Mouse (Mus musculus): ENCODE results near the gene Dysf. TPM values are rescaled to one million over a fixed set of nuclear protein-coding genes. Genes with fewer than 3 reads are reported as not detected.
"Not testable (repeated sequence)": the region's sequence is repeated elsewhere in the genome, so short reads cannot be mapped to it uniquely, and the experiment has no call there.

Dysf gene
- polyA plus RNA-seq (2015; fragmentation: Nextera tagmentation; extraction: Ambion mirVana), result 2.4 and 2.9 TPM in 2 replicates

- peaks cover 19% of the 10 kb centered on the region for H3K27me3 ChIP-seq
- H3K9ac ChIP-seq, result peak within 1 kb of the TSS; percentile 70
- H3K4me1 ChIP-seq (replicated peaks), result peaks cover 29% of the 10 kb centered on the region
- ATAC-seq (ENCODE audit: low FRiP score), result peak; percentile 59; the same call in 1 of the 2 replicates
- H3K36me3 ChIP-seq, result no peaks in the 10 kb centered on the region
- no peak within 1 kb of the TSS for H3K27ac ChIP-seq
- H3K4me2 ChIP-seq, result peak within 1 kb of the TSS; percentile 85
- H3K9me3 ChIP-seq, result no peaks in the 10 kb centered on the region
- H3K4me3 ChIP-seq, result peak within 1 kb of the TSS; percentile 42
- under 1% methylated on average over 41 of the region's 41 CpGs for WGBS
Measured at GRCm38 (mm10) chr6:84008363-84009171, at the start of gene Dysf. TSS of gene Dysf (plus strand) at chr6:84008590.

DNA sequence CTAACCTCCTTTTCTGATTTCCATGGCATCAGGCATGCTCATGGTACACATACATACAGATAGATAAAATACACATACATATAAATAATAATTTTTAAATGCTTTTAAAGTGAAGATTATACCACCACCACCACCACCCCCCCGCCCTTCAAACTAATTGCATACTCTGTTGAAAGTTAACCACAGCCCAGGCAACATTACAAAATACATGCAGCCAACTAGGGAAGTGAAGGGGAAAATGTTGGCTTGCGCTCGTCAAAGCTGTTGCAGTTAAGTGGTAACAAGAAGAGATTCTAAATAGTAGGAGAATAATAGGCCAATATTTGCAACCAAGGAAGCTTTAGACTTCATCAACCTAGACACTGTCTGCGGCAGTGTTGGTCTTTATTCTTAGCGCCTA lies 20.7 kb upstream of the Dysf start:
- Histone ChIP-seq H3K4me2 (no peak overlapping the region), H3K4me3 (no peak overlapping the region), H3K27ac (no peak overlapping the region), H3K9ac (no peak overlapping the region), H3K27me3 (no peaks in the 10 kb centered on the region), H3K4me1 (replicated peaks) (no peaks in the 10 kb centered on the region), H3K36me3 (peaks cover 53% of the 10 kb centered on the region), H3K9me3 (no peaks in the 10 kb centered on the region)
- WGBS, result 96% methylated on average over 5 of the region's 5 CpGs
- no peak for ATAC-seq (ENCODE audit: low FRiP score)

- ATAC-seq (ENCODE audit: low FRiP score), result no peak
- H3K4me3 ChIP-seq, result no peak overlapping the region
- 71% methylated on average over 1 of the region's 1 CpGs for WGBS
- no peak overlapping the region for H3K9ac ChIP-seq
- H3K4me2 ChIP-seq, result no peak overlapping the region
- no peak overlapping the region for H3K27ac ChIP-seq
- H3K36me3 ChIP-seq, result peaks cover 23% of the 10 kb centered on the region
- no peaks in the 10 kb centered on the region for H3K9me3 ChIP-seq
- H3K27me3 ChIP-seq, result no peaks in the 10 kb centered on the region
- H3K4me1 ChIP-seq (replicated peaks), result no peaks in the 10 kb centered on the region
Measured at GRCm38 (mm10) chr6:84002716-84003115, 5.7 kb upstream of the Dysf start.

DNA sequence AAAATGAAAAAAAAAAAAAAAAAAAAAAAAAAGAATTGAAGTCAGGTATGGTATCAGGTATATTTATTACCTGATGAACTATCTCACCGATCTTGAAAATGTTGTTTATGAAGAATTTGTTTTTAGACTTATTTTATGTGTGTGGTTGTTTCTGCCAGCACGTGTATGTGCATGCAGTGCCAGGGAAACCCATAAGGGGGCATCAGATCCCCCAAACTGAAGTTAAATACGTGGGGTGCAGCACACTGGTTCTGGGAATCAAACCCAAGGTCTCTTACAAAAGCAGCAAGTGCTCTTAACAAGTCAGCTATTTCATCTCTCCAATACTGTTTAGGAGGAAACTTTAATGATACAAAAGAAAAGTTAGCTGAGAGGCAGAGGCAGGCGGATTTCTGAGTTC lies 4.1 kb upstream of the Dysf start:
- Histone ChIP-seq H3K4me2 (no peak overlapping the region), H3K4me3 (no peak overlapping the region), H3K9ac (no peak overlapping the region), H3K36me3 (peaks cover 8% of the 10 kb centered on the region), H3K27ac (no peak overlapping the region), H3K9me3 (no peaks in the 10 kb centered on the region), H3K27me3 (peaks cover 12% of the 10 kb centered on the region), H3K4me1 (replicated peaks) (peaks cover 13% of the 10 kb centered on the region)
- no peak for ATAC-seq (ENCODE audit: low FRiP score)
- WGBS, result 90% methylated on average over 4 of the region's 4 CpGs

GRCm38 (mm10) chr6:84009172-84009872 lies 932 bp downstream of the Dysf start:
- H3K36me3 ChIP-seq, result no peaks in the 10 kb centered on the region
- H3K27me3 ChIP-seq, result peaks cover 19% of the 10 kb centered on the region
- ATAC-seq (ENCODE audit: low FRiP score), result no peak
- H3K4me2 ChIP-seq, result peak overlapping the region; percentile 85
- H3K4me1 ChIP-seq (replicated peaks), result peaks cover 29% of the 10 kb centered on the region
- no peak overlapping the region for H3K27ac ChIP-seq
- WGBS, result 26% methylated on average over 8 of the region's 8 CpGs
- H3K9me3 ChIP-seq, result no peaks in the 10 kb centered on the region
- peak overlapping the region; percentile 70 for H3K9ac ChIP-seq
- peak overlapping the region; percentile 42 for H3K4me3 ChIP-seq

DNA sequence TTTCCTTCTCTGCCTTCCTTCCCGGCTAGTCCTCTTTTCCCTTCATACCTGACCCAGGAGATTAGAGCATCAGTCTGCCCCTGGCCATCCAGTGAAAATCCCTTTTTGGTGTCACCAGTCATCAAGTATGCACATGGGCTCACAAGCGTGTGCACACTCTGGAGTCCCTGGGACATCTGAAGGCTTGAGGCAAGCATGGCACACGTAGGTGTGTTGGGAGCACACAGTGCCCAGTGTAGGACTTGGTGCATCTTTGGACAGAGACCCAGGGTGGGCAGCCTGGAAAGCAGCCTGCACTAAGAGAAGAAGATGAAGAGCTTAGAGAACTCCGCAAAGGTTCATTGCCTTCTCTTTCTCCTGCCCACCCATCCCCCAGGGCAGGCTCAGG lies 1.5 kb downstream of the Dysf start:
- Histone ChIP-seq H3K27ac (no peak overlapping the region; the same call in 1 of the 2 replicates), H3K9me3 (no peaks in the 10 kb centered on the region), H3K4me2 (no peak overlapping the region; the same call in 1 of the 2 replicates), H3K9ac (no peak overlapping the region), H3K4me3 (no peak overlapping the region), H3K27me3 (peaks cover 19% of the 10 kb centered on the region), H3K36me3 (no peaks in the 10 kb centered on the region), H3K4me1 (replicated peaks) (peaks cover 29% of the 10 kb centered on the region)
- WGBS, result 30% methylated on average over 4 of the region's 4 CpGs
- peak; percentile 61 for ATAC-seq (ENCODE audit: low FRiP score)

- peak; percentile 63 for ATAC-seq (ENCODE audit: low FRiP score)
- Histone ChIP-seq H3K9me3 (no peaks in the 10 kb centered on the region), H3K36me3 (no peaks in the 10 kb centered on the region), H3K27me3 (peaks cover 19% of the 10 kb centered on the region), H3K27ac (peak overlapping the region; percentile 30), H3K4me3 (no peak overlapping the region), H3K9ac (0 out of 2 replicates have a peak overlapping the region, but pooled peaks have one; percentile 19), H3K4me1 (replicated peaks) (peaks cover 29% of the 10 kb centered on the region), H3K4me2 (peak overlapping the region; percentile 11; the same call in 1 of the 2 replicates)
- WGBS, result 27% methylated on average over 8 of the region's 8 CpGs
Measured at GRCm38 (mm10) chr6:84010303-84011225, 2.2 kb downstream of the Dysf start.

DNA sequence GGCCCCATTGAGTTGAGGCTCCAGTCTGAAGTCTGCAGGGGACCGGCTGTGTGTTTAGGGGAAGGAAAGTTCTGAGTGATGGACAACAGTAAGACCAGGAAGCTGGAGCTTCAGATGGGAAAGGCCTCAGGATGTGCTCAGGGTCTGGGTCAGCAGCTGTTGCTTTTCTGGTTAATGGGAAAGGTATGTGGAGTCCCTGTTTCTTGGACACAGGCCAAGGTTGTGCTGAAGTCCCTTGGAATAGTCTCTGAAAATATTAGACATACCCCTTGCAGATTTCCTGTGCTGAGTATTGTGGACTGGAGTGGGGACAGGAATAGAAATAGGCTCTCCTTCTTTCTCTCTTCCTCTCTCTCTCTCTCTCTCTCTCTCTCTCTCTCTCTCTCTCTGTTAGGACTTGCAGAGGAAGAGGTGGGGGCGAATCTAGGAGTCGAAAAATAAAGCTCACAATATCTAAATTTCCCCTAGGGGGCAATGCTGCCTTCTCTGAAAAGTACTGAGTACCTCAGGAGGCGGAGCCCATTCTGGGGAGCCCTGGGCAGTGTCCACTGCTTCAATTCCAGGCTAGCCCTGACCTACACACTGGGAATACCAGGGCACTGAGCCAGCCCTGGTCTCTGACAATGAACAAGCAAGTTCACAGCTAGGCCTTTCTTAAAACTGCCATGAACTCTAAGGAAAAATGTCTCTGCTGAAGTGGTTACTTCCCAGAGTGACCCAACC lies 6.7 kb downstream of the Dysf start:
- not testable (repeated sequence) for H3K9me3 ChIP-seq; H3K4me3 ChIP-seq; H3K4me2 ChIP-seq; H3K36me3 ChIP-seq; ATAC-seq (ENCODE audit: low FRiP score); H3K9ac ChIP-seq; H3K27ac ChIP-seq
- peaks cover 23% of the 10 kb centered on the region for H3K27me3 ChIP-seq
- H3K4me1 ChIP-seq (replicated peaks), result peaks cover 18% of the 10 kb centered on the region
- WGBS, result 70% methylated on average over 4 of the region's 4 CpGs

DNA sequence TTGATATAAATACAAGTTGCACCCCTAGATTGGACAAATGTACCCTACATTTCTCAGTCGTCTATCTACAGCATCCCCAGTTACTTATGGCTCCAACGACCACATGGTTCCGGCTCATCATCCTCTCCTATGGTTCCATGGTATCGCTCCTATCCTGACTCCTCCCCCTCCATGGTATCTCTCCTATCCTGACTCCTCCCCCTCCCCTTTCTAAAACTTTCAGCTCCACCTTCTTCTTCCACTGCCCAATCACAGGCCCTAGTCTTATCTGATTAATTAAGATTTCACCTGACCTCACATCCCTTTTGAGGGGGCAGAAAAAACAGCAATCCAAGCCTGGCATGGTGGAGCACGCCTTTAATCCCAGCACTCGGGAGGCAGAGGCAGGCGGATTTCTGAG lies 8.5 kb downstream of the Dysf start:
- Histone ChIP-seq H3K4me3 (no peak overlapping the region), H3K27me3 (peaks cover 27% of the 10 kb centered on the region), H3K9ac (no peak overlapping the region), H3K36me3 (no peaks in the 10 kb centered on the region), H3K9me3 (no peaks in the 10 kb centered on the region), H3K4me1 (replicated peaks) (peaks cover 10% of the 10 kb centered on the region), H3K4me2 (no peak overlapping the region), H3K27ac (no peak overlapping the region)
- WGBS, result 89% methylated on average over 7 of the region's 7 CpGs
- ATAC-seq (ENCODE audit: low FRiP score), result no peak

DNA sequence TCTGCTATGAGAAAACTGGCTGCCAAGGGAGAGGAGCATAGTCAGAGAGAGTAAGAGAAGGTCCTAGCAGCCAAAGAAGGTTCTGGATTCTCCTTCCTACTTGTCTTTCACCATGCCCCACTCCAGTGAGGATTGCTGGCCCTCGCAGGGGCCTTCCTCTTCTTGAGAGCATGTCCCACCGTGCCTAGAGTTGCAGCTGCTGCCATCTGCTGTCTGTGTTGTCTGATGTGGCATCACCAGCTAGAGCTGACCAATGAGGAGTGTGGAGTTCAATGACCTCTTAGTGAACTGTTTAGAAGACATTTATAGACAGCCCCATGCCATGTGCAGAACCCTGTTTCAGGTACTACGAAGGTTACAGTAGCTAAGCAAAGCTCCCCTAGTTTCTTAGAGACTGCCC lies 9.0 kb downstream of the Dysf start:
- H3K27ac ChIP-seq, result no peak overlapping the region
- H3K4me2 ChIP-seq, result no peak overlapping the region
- H3K9me3 ChIP-seq, result no peaks in the 10 kb centered on the region
- no peaks in the 10 kb centered on the region for H3K36me3 ChIP-seq
- WGBS, result 64% methylated on average over 3 of the region's 3 CpGs
- no peak for ATAC-seq (ENCODE audit: low FRiP score)
- H3K9ac ChIP-seq, result no peak overlapping the region
- no peak overlapping the region for H3K4me3 ChIP-seq
- peaks cover 10% of the 10 kb centered on the region for H3K4me1 ChIP-seq (replicated peaks)
- peaks cover 27% of the 10 kb centered on the region for H3K27me3 ChIP-seq

- no peaks in the 10 kb centered on the region for H3K36me3 ChIP-seq
- H3K27me3 ChIP-seq, result peaks cover 27% of the 10 kb centered on the region
- peak overlapping the region; percentile 63; the same call in 1 of the 2 replicates for H3K9ac ChIP-seq
- peak overlapping the region; percentile 59 for H3K4me2 ChIP-seq
- peak overlapping the region; percentile 33 for H3K4me3 ChIP-seq
- 8% methylated on average over 28 of the region's 28 CpGs for WGBS
- H3K9me3 ChIP-seq, result no peaks in the 10 kb centered on the region
- no peak overlapping the region for H3K27ac ChIP-seq
- H3K4me1 ChIP-seq (replicated peaks), result peaks cover 10% of the 10 kb centered on the region
- ATAC-seq (ENCODE audit: low FRiP score), result peak; percentile 54; the same call in 1 of the 2 replicates
Measured at GRCm38 (mm10) chr6:84018906-84019550, 10.6 kb downstream of the Dysf start.

Measured in hindbrain, embryonic 13.5 days (tissue).